12 mouse cellular contexts compared by ENCODE assay signal in the genomic region with DNA sequence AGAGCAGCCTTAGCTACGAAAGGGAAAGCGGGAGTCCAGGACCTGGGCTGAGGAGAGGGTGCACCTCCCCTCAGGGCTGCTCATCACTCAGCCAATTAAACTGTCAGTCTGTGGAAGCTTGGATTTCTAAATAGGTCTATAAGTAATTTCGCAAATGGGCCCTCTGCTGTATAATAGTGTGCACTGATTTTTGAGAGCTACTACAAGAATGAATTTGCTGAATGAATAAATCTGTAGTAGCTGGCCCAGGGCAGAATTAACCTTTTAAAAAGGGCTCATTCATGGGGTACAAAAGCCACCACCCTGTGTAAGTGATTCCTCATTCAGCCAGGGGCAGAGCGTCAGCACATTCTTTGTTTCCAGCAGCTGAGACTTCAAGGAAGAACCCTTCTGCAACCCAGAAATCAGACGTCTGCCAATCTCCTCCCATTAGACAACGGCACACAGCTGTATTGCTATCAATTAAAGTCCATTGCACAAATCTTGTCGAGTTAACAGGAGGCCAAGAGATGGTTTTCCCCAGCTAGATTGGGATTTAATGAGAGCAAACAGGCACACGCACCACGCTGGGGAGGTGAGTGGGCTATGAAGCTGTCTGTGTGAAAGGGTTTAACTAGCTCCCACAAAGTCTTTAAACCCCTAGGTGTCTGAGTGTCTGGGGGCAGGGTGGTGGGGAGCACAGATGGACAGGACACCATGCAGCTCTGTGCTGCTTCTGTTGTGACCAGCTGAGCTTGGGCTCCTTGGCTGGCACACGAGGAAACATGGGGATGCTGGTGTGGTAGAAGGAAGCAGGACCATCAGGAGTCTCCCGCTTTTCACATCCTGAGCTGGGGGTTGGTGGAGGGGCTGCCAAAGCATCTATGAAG.
DNase-seq lines count a peak whose midpoint lies in the region; ATAC-seq and TF ChIP-seq lines count a peak whose summit lies in the region.
"Had no signal": no experiment of that assay in that cellular context is flagged by ENCODE, and none has a peak within 500 bp of the region (broad histone marks: within the 10 kb centered on the region; RNA-seq: fewer than 3 reads in every experiment).

No protein-coding gene starts in this region.

- intact Hi-C loops in left cerebral cortex, postnatal 10 days (cut with DNase I): loop anchor here (10.0 kb wide), 1 partner anchor 165 kb away; no protein-coding TSS in a partner anchor
- intact Hi-C loops in gastrocnemius, postnatal 36 days (cut with DNase I): no loop called here

- H3K9me3 ChIP-seq in kidney, embryonic 16.5 days (ENCODE audit: low read length): no peaks in the 10 kb centered on the region
- no peaks in the 10 kb centered on the region for H3K9me3 ChIP-seq in forebrain, embryonic 10.5 days
- H3K9me3 ChIP-seq in hindbrain, postnatal 0 days (ENCODE audit: low read length): no peaks in the 10 kb centered on the region
- H3K9me3 ChIP-seq in neural tube, embryonic 14.5 days (ENCODE audit: control insufficient read depth, low read length): no peaks in the 10 kb centered on the region

- no peak overlapping the region for H3K4me3 ChIP-seq in kidney, embryonic 16.5 days (ENCODE audit: low read length)
- H3K4me3 ChIP-seq in forebrain, embryonic 10.5 days: peak overlapping the region; percentile 10; the same call in 1 of the 2 replicates
- H3K4me3 ChIP-seq in hindbrain, postnatal 0 days (ENCODE audit: low read length): no peak overlapping the region
- H3K4me3 ChIP-seq in neural tube, embryonic 14.5 days (ENCODE audit: low read depth, low read length): no peak overlapping the region
- H3K4me3 ChIP-seq: heart, adult 2 months; megakaryocyte, embryonic 14.5 days had no signal

- H3K27me3 ChIP-seq in kidney, embryonic 16.5 days (ENCODE audit: insufficient read depth, low read length): no peaks in the 10 kb centered on the region
- peaks cover 61% of the 10 kb centered on the region for H3K27me3 ChIP-seq in forebrain, embryonic 10.5 days (ENCODE audit: poor library complexity, severe bottlenecking)
- H3K27me3 ChIP-seq in hindbrain, postnatal 0 days (ENCODE audit: insufficient read depth, low read length): no peaks in the 10 kb centered on the region
- H3K27me3 ChIP-seq in neural tube, embryonic 14.5 days (ENCODE audit: control insufficient read depth, insufficient read depth, low read length): no peaks in the 10 kb centered on the region
- H3K27me3 ChIP-seq: megakaryocyte, embryonic 14.5 days had no signal

- no peak overlapping the region for H3K9ac ChIP-seq in kidney, embryonic 16.5 days (replicated peaks; ENCODE audit: low read length)
- H3K9ac ChIP-seq in hindbrain, postnatal 0 days (replicated peaks; ENCODE audit: low read length): no peak overlapping the region
- H3K9ac ChIP-seq in neural tube, embryonic 14.5 days (replicated peaks; ENCODE audit: low read depth, low read length): no peak overlapping the region; the same call in 1 of the 2 replicates

- no peak for DNase-seq in kidney, adult 9 months
- peak; percentile 21 for DNase-seq in forebrain, embryonic 10.5 days (ENCODE audit: extremely low spot score, low spot score)
- peak; percentile 49 for DNase-seq in hindbrain, postnatal 0 days (ENCODE audit: low spot score)
- DNase-seq in left cerebral cortex, postnatal 10 days (ENCODE audit: extremely low spot score in 1 of 2, low spot score in 2 of 2): no peak
- no peak for DNase-seq in gastrocnemius, postnatal 36 days
- no peak for DNase-seq in frontal cortex, adult 2 months (ENCODE audit: extremely low spot score in 1 of 2, low spot score in 1 of 2)
- DNase-seq: heart, adult 2 months; right cerebral cortex, postnatal 14 days had no signal

- H3K4me1 ChIP-seq in kidney, embryonic 16.5 days (ENCODE audit: insufficient read depth, low read length): no peaks in the 10 kb centered on the region
- peaks cover 20% of the 10 kb centered on the region for H3K4me1 ChIP-seq in forebrain, embryonic 10.5 days
- peaks cover 4% of the 10 kb centered on the region; the same call in 1 of the 2 replicates for H3K4me1 ChIP-seq in hindbrain, postnatal 0 days (ENCODE audit: insufficient read depth, low read length)
- H3K4me1 ChIP-seq in neural tube, embryonic 14.5 days (ENCODE audit: control insufficient read depth, insufficient read depth, low read length): peaks cover 16% of the 10 kb centered on the region
- H3K4me1 ChIP-seq: megakaryocyte, embryonic 14.5 days had no signal

- H3K4me2 ChIP-seq in kidney, embryonic 16.5 days (replicated peaks; ENCODE audit: low read depth, low read length): no peak overlapping the region
- H3K4me2 ChIP-seq in hindbrain, postnatal 0 days (ENCODE audit: low read depth, low read length): no peak overlapping the region
- peak overlapping the region; percentile 3; the same call in 1 of the 2 replicates for H3K4me2 ChIP-seq in neural tube, embryonic 14.5 days (ENCODE audit: low read depth, low read length)

- peak; percentile 21; the same call in 1 of the 2 replicates for TF ChIP-seq CTCF in hindbrain, postnatal 0 days (IDR thresholded peaks at IDR 0.05; ENCODE audit: low read depth)

- peak; percentile 54; the same call in 1 of the 2 replicates for ATAC-seq in kidney, embryonic 16.5 days (ENCODE audit: low FRiP score, low TSS enrichment)
- ATAC-seq in hindbrain, postnatal 0 days: peak; percentile 76
- ATAC-seq in neural tube, embryonic 14.5 days (ENCODE audit: low read depth): peak; percentile 90
- ATAC-seq: intestine, postnatal 0 days had no signal

- H3K27ac ChIP-seq in kidney, embryonic 16.5 days (ENCODE audit: low read length): no peak overlapping the region
- peak overlapping the region; percentile 72 for H3K27ac ChIP-seq in forebrain, embryonic 10.5 days
- peak overlapping the region; percentile 20; the same call in 1 of the 2 replicates for H3K27ac ChIP-seq in hindbrain, postnatal 0 days
- peak overlapping the region; percentile 63 for H3K27ac ChIP-seq in neural tube, embryonic 14.5 days (ENCODE audit: low read depth, low read length)
- H3K27ac ChIP-seq: heart, adult 2 months had no signal

- H3K36me3 ChIP-seq in kidney, embryonic 16.5 days (ENCODE audit: insufficient read depth, low read length): no peaks in the 10 kb centered on the region
- no peaks in the 10 kb centered on the region for H3K36me3 ChIP-seq in forebrain, embryonic 10.5 days (replicated peaks)
- H3K36me3 ChIP-seq in hindbrain, postnatal 0 days (ENCODE audit: insufficient read depth, low read length): no peaks in the 10 kb centered on the region
- no peaks in the 10 kb centered on the region for H3K36me3 ChIP-seq in neural tube, embryonic 14.5 days (ENCODE audit: control insufficient read depth, insufficient read depth, low read length)

- WGBS in kidney, embryonic 16.5 days: 36% methylated on average over 11 of the region's 11 CpGs
- 23% methylated on average over 11 of the region's 11 CpGs for WGBS in forebrain, embryonic 10.5 days
- 25% methylated on average over 11 of the region's 11 CpGs for WGBS in hindbrain, postnatal 0 days
- 12% methylated on average over 11 of the region's 11 CpGs for WGBS in neural tube, embryonic 14.5 days

Comparison
In these comparisons a context has a peak if more than half of its experiments do, and no peak if none do; other contexts are left out.
1. DNase-seq: peak in forebrain, embryonic 10.5 days (single experiment) and hindbrain, postnatal 0 days (single experiment); none in kidney, adult 9 months (single experiment), left cerebral cortex, postnatal 10 days (0 of 2), gastrocnemius, postnatal 36 days (0 of 2) and frontal cortex, adult 2 months (0 of 2).
2. Peak in every context shown above with its lines, with median percentiles within 50 percentile points of each other: ATAC-seq.